ENCODE assay signal across 8 mouse cellular contexts in the genomic region with DNA sequence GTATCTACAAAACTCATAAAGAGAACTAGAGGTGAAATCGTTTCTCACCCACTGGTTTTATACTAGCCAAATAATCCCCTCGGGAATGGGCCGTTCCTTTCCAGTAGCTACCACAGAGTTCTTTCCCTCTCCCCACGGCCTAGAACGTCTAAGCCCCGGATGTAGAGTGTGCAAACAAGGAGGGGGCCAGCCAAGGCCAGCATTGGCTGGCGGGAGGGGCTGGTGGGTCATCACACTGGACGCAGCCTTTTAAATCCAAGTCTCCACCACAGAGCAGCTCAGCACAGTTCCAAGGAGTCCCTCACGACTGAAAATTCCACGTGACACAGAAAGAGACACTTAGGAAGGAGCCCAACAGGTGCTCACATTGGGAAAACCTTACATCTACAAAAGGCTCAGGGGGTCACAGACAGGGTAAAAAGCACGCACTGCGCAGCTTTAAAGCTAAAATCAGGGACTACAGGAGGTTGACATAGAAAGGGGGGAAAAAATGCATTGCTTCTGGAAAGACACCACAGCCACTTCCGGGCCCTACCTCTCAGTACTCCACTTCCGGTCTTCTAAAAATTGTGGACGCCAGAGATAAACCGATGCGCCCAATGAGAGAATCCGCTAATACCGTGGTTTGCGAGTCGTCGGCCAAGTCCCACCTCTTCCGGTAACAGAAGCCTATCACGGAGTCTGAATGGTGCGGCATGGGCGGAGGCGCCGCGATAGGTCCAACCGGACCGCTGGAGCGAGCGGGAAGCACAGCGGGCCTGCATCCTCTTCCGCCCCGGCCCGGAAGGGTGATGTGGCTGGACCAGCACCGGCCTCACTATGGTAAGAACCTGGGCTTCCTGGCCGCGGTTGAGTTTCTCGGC. TPM values are rescaled to one million over a fixed set of nuclear protein-coding genes. Genes with fewer than 3 reads are reported as not detected.
A peak's percentile ranks its signal among the peaks of the same experiment; 100 is the strongest.
DNase-seq lines count a peak whose midpoint lies in the region; ATAC-seq and TF ChIP-seq lines count a peak whose summit lies in the region.

TSS of gene Tmem167 (plus strand) at position 162 of the 863 bp plus-strand sequence.
TSS of gene Xrcc4 (minus strand) at position 647 of the 863 bp plus-strand sequence.

- peaks cover 8% of the 10 kb centered on the region for H3K36me3 ChIP-seq in embryonic facial prominence, embryonic 13.5 days
- no peaks in the 10 kb centered on the region for H3K36me3 ChIP-seq in kidney, adult 2 months (ENCODE audit: control insufficient read depth, insufficient read depth, low read length)
- H3K36me3 ChIP-seq in limb, embryonic 12.5 days, result peaks cover 6% of the 10 kb centered on the region; the same call in 1 of the 2 replicates
- no peaks in the 10 kb centered on the region for H3K36me3 ChIP-seq in midbrain, embryonic 15.5 days (replicated peaks)
- no peaks in the 10 kb centered on the region for H3K36me3 ChIP-seq in spleen, adult 2 months (ENCODE audit: control insufficient read depth, insufficient read depth, low read length)

- peak; percentile 7 for TF ChIP-seq POLR2A in kidney, adult 2 months (IDR thresholded peaks at IDR 0.05; ENCODE audit: low read depth, low read length)
- TF ChIP-seq POLR2A in spleen, adult 2 months (IDR thresholded peaks at IDR 0.05; ENCODE audit: low read depth, low read length), result 0 out of 2 replicates have a peak, but pooled peaks have one; percentile 35

- H3K9me3 ChIP-seq in embryonic facial prominence, embryonic 13.5 days, result no peaks in the 10 kb centered on the region
- H3K9me3 ChIP-seq in limb, embryonic 12.5 days, result no peaks in the 10 kb centered on the region
- no peaks in the 10 kb centered on the region for H3K9me3 ChIP-seq in midbrain, embryonic 15.5 days

- peak; percentile 100 for ATAC-seq in embryonic facial prominence, embryonic 13.5 days (ENCODE audit: insufficient number of reproducible peaks, insufficient read depth, low FRiP score, low TSS enrichment, low read depth)
- ATAC-seq in limb, embryonic 12.5 days (ENCODE audit: insufficient number of reproducible peaks, insufficient read depth, low FRiP score, low TSS enrichment, low read depth), result peak; percentile 100
- ATAC-seq in midbrain, embryonic 15.5 days (replicated peaks), result peak; percentile 100

- WGBS in embryonic facial prominence, embryonic 13.5 days, result 3% methylated on average over 41 of the region's 41 CpGs
- under 1% methylated on average over 41 of the region's 41 CpGs for WGBS in kidney, adult 2 months
- WGBS in limb, embryonic 12.5 days, result 3% methylated on average over 41 of the region's 41 CpGs
- WGBS in midbrain, embryonic 15.5 days, result 2% methylated on average over 41 of the region's 41 CpGs
- WGBS in spleen, adult 2 months, result under 1% methylated on average over 41 of the region's 41 CpGs

- DNase-seq in 3134 (ENCODE audit: extremely low read depth, insufficient read length, low spot score), result peak; percentile 97
- DNase-seq in adrenal gland, postnatal 36 days, result peak; percentile 97 to 98
- peak; percentile 99 for DNase-seq in heart, adult 18-20 months
- DNase-seq in kidney, adult 2 months, result peak; percentile 99
- DNase-seq in spleen, adult 2 months (ENCODE audit: low read depth in 1 of 2, low spot score in 2 of 2), result peak; percentile 91 to 93

- peak within 1 kb of the TSS; percentile 94 for H3K9ac ChIP-seq in embryonic facial prominence, embryonic 13.5 days
- H3K9ac ChIP-seq in limb, embryonic 12.5 days (replicated peaks), result peak within 1 kb of the TSS; percentile 87
- peak within 1 kb of the TSS; percentile 91 for H3K9ac ChIP-seq in midbrain, embryonic 15.5 days

- peak within 1 kb of the TSS; percentile 86 for H3K4me3 ChIP-seq in embryonic facial prominence, embryonic 13.5 days
- H3K4me3 ChIP-seq in kidney, adult 2 months (ENCODE audit: insufficient read depth, low read depth, low read length), result peak within 1 kb of the TSS; percentile 82
- H3K4me3 ChIP-seq in limb, embryonic 12.5 days (replicated peaks), result peak within 1 kb of the TSS; percentile 85
- peak within 1 kb of the TSS; percentile 91 for H3K4me3 ChIP-seq in midbrain, embryonic 15.5 days
- H3K4me3 ChIP-seq in spleen, adult 2 months (ENCODE audit: extremely low read depth, insufficient read depth, insufficient read length), result peak within 1 kb of the TSS; percentile 83

- H3K27ac ChIP-seq in embryonic facial prominence, embryonic 13.5 days, result peak within 1 kb of the TSS; percentile 92
- H3K27ac ChIP-seq in kidney, adult 2 months (ENCODE audit: insufficient read depth, low read depth, low read length), result peak within 1 kb of the TSS; percentile 83
- H3K27ac ChIP-seq in limb, embryonic 12.5 days, result peak within 1 kb of the TSS; percentile 87
- H3K27ac ChIP-seq in midbrain, embryonic 15.5 days, result peak within 1 kb of the TSS; percentile 85
- H3K27ac ChIP-seq in spleen, adult 2 months (ENCODE audit: insufficient read depth, low read length), result peak within 1 kb of the TSS; percentile 86

- TF ChIP-seq CTCF in kidney, adult 2 months (conservative IDR thresholded peaks at IDR 0.05; ENCODE audit: insufficient read depth, insufficient read length, low read depth, low read length), result no peak
- no peak for TF ChIP-seq CTCF in spleen, adult 2 months (IDR thresholded peaks at IDR 0.05; ENCODE audit: extremely low read depth, insufficient read depth, insufficient read length, insufficient replicate concordance)

- H3K4me2 ChIP-seq in embryonic facial prominence, embryonic 13.5 days, result peak within 1 kb of the TSS; percentile 86
- H3K4me2 ChIP-seq in limb, embryonic 12.5 days, result peak within 1 kb of the TSS; percentile 76
- peak within 1 kb of the TSS; percentile 96 for H3K4me2 ChIP-seq in midbrain, embryonic 15.5 days

- no peaks in the 10 kb centered on the region for H3K27me3 ChIP-seq in embryonic facial prominence, embryonic 13.5 days
- H3K27me3 ChIP-seq in kidney, adult 2 months (replicated peaks; ENCODE audit: control insufficient read depth, insufficient read depth, low read length), result no peaks in the 10 kb centered on the region
- no peaks in the 10 kb centered on the region for H3K27me3 ChIP-seq in limb, embryonic 12.5 days
- H3K27me3 ChIP-seq in midbrain, embryonic 15.5 days (replicated peaks), result no peaks in the 10 kb centered on the region
- H3K27me3 ChIP-seq in spleen, adult 2 months (ENCODE audit: control insufficient read depth, insufficient read depth, low read length), result no peaks in the 10 kb centered on the region

- H3K4me1 ChIP-seq in embryonic facial prominence, embryonic 13.5 days, result peaks cover 2% of the 10 kb centered on the region; the same call in 1 of the 2 replicates
- H3K4me1 ChIP-seq in kidney, adult 2 months (ENCODE audit: control insufficient read depth, insufficient read depth, low read length), result no peaks in the 10 kb centered on the region
- H3K4me1 ChIP-seq in limb, embryonic 12.5 days (replicated peaks), result peaks cover 3% of the 10 kb centered on the region
- peaks cover 8% of the 10 kb centered on the region; the same call in 1 of the 2 replicates for H3K4me1 ChIP-seq in midbrain, embryonic 15.5 days
- peaks cover 3% of the 10 kb centered on the region; the same call in 1 of the 2 replicates for H3K4me1 ChIP-seq in spleen, adult 2 months (ENCODE audit: control insufficient read depth, insufficient read depth, insufficient read length)

RNA-seq across cellular contexts. Expression of gene Tmem167, which starts in this region (rescaled TPM):
- total RNA-seq in adrenal gland, postnatal 36 days (2021), result 10 to 100 TPM; 18.4 to 19.2 TPM
- 82.8 and 84.0 TPM in 2 replicates for polyA plus RNA-seq in embryonic facial prominence, embryonic 13.5 days (2015; fragmentation: Nextera tagmentation; extraction: Ambion mirVana)
- total RNA-seq in heart, adult 18-20 months (2021), result 1 to 10 TPM; 5.4 to 5.5 TPM
- polyA plus RNA-seq in kidney, adult 2 months (2012; rRNA removed), result 2.3 and 3.4 TPM in 2 replicates
- 73.3 and 74.7 TPM in 2 replicates for polyA plus RNA-seq in limb, embryonic 12.5 days (2016; fragmentation: Nextera tagmentation; extraction: Ambion mirVana)
- polyA plus RNA-seq in midbrain, embryonic 15.5 days (2015; fragmentation: Nextera tagmentation; extraction: Ambion mirVana), result 42.0 and 43.1 TPM in 2 replicates
- polyA plus RNA-seq in spleen, adult 2 months (2012; rRNA removed), result 1.4 and 1.6 TPM in 2 replicates

RNA-seq across cellular contexts. Expression of gene Xrcc4, which starts in this region (rescaled TPM):
- total RNA-seq in adrenal gland, postnatal 36 days (2021), result 10 to 100 TPM; 14.1 to 14.8 TPM
- polyA plus RNA-seq in embryonic facial prominence, embryonic 13.5 days (2015; fragmentation: Nextera tagmentation; extraction: Ambion mirVana), result 14.2 and 15.4 TPM in 2 replicates
- 1 to 10 TPM; 9.3 to 10.0 TPM for total RNA-seq in heart, adult 18-20 months (2021)
- 1.8 and 2.1 TPM in 2 replicates for polyA plus RNA-seq in kidney, adult 2 months (2012; rRNA removed)
- 11.6 and 13.0 TPM in 2 replicates for polyA plus RNA-seq in limb, embryonic 12.5 days (2016; fragmentation: Nextera tagmentation; extraction: Ambion mirVana)
- polyA plus RNA-seq in midbrain, embryonic 15.5 days (2015; fragmentation: Nextera tagmentation; extraction: Ambion mirVana), result 13.2 and 15.1 TPM in 2 replicates
- polyA plus RNA-seq in spleen, adult 2 months (2012; rRNA removed), result 0.28 and 0.29 TPM in 2 replicates

Comparison
In these comparisons a context has a peak if more than half of its experiments do, and no peak if none do; other contexts are left out.
1. Peak in every context shown above with its lines: DNase-seq, ATAC-seq, H3K4me3 ChIP-seq and H3K27ac ChIP-seq.